Mouse (Mus musculus) embryo, embryonic 11.5 days (tissue): ENCODE measurements at regions not wholly inside any gene's neighbourhood (a gene's known extent, or its start where the extent isn't known, plus 50 kb on each side); places are given as distances from the start of the nearest gene placed in this dataset.

Experiments
- DNase-seq: peaks from one replicate; pipeline ENCODE4 v3.0.0-alpha.2; 2012; ENCODE audit warnings: low read depth, low spot score

GRCm38 (mm10) chr16:95194151-95194550, 63.2 kb upstream of the Kcnj15 start:
- DNase-seq = no peak

- DNase-seq = no peak
Observed at GRCm38 (mm10) chr16:95196141-95196540, 61.2 kb upstream of the Kcnj15 start.

GRCm38 (mm10) chr16:95196622-95197021, 60.7 kb upstream of the Kcnj15 start:
- peak; percentile 58 for DNase-seq

- no peak for DNase-seq
Observed at GRCm38 (mm10) chr16:95198795-95199563, 58.4 kb upstream of the Kcnj15 start.

- DNase-seq = no peak
Observed at GRCm38 (mm10) chr16:95202126-95202883, 55.1 kb upstream of the Kcnj15 start.

GRCm38 (mm10) chr16:95203026-95203425, 54.3 kb upstream of the Kcnj15 start:
- no peak for DNase-seq

- DNase-seq = no peak
Observed at GRCm38 (mm10) chr16:95203790-95204189, 53.6 kb upstream of the Kcnj15 start.

- DNase-seq = no peak
Observed at GRCm38 (mm10) chr16:95204507-95204906, 52.9 kb upstream of the Kcnj15 start.

- DNase-seq = no peak
Observed at GRCm38 (mm10) chr16:95206445-95206844, 50.9 kb upstream of the Kcnj15 start.

- no peak for DNase-seq
Observed at GRCm38 (mm10) chr16:95207547-95207946, 49.8 kb upstream of the Kcnj15 start.
